Mouse (Mus musculus) urinary bladder, adult 18-20 months (tissue): ENCODE results near the gene Plekha7.
A peak's percentile ranks its signal among the peaks of the same experiment; 100 is the strongest.

Experiments used
- DNase-seq, 2 experiments: peaks; one replicate each; pipeline ENCODE4 v3.0.0; 2022; ENCODE audit warnings: low spot score in 2 of 2, mixed read lengths in 2 of 2

Plekha7 gene

GRCm38 (mm10) chr7:116307871-116308631 lies at the start of gene Plekha7:
Gene Plekha7 (minus strand): TSS chr7:116308376.
- peak; percentile 42 to 77 for DNase-seq

GRCm38 (mm10) chr7:116336226-116336625 lies 28.1 kb upstream of the Plekha7 start:
- DNase-seq = peak; percentile 19 to 33

GRCm38 (mm10) chr7:116335133-116335532 lies 27.0 kb upstream of the Plekha7 start:
- DNase-seq = no peak

- DNase-seq = no peak
Observed at GRCm38 (mm10) chr7:116334669-116335038, 26.5 kb upstream of the Plekha7 start.

GRCm38 (mm10) chr7:116333713-116334668 lies 25.8 kb upstream of the Plekha7 start, which contains the start of gene Rps13:
Gene Rps13 (minus strand): TSS chr7:116334195.
- DNase-seq = peak; percentile 95 to 97

GRCm38 (mm10) chr7:116331246-116331645 lies 23.1 kb upstream of the Plekha7 start:
- no peak for DNase-seq

GRCm38 (mm10) chr7:116329858-116330257 lies 21.7 kb upstream of the Plekha7 start:
- DNase-seq = no peak

GRCm38 (mm10) chr7:116328777-116329176 lies 20.6 kb upstream of the Plekha7 start:
- DNase-seq = no peak

- no peak for DNase-seq
Observed at GRCm38 (mm10) chr7:116327901-116328300, 19.7 kb upstream of the Plekha7 start.

- DNase-seq = peak; percentile 50 to 65
Observed at GRCm38 (mm10) chr7:116323331-116323964, 15.3 kb upstream of the Plekha7 start.

- no peak for DNase-seq
Observed at GRCm38 (mm10) chr7:116309456-116309855, 1.3 kb upstream of the Plekha7 start.

GRCm38 (mm10) chr7:116308632-116308991 lies 436 bp upstream of the Plekha7 start:
- DNase-seq = peak in 1 of 2 experiments; percentile 55

GRCm38 (mm10) chr7:116307099-116307870 lies 891 bp downstream of the Plekha7 start:
- DNase-seq = peak; percentile 64 to 66

GRCm38 (mm10) chr7:116306601-116307000 lies 1.6 kb downstream of the Plekha7 start:
- no peak for DNase-seq

- no peak for DNase-seq
Observed at GRCm38 (mm10) chr7:116301661-116302311, 6.4 kb downstream of the Plekha7 start.

- no peak for DNase-seq
Observed at GRCm38 (mm10) chr7:116301144-116301543, 7.0 kb downstream of the Plekha7 start.

- DNase-seq = no peak
Observed at GRCm38 (mm10) chr7:116298851-116299250, 9.3 kb downstream of the Plekha7 start.

- DNase-seq = no peak
Observed at GRCm38 (mm10) chr7:116298389-116298788, 9.8 kb downstream of the Plekha7 start.

GRCm38 (mm10) chr7:116294961-116295360 lies 13.2 kb downstream of the Plekha7 start:
- DNase-seq = no peak

GRCm38 (mm10) chr7:116292377-116292776 lies 15.8 kb downstream of the Plekha7 start:
- DNase-seq = no peak

- no peak for DNase-seq
Observed at GRCm38 (mm10) chr7:116290559-116290958, 17.6 kb downstream of the Plekha7 start.
